Mouse (Mus musculus) G1E (cell line): ENCODE data around the gene Atf5. TPM values are rescaled to one million over a fixed set of nuclear protein-coding genes. Genes with fewer than 3 reads are reported as not detected.
A peak's percentile ranks its signal among the peaks of the same experiment; 100 is the strongest.

Source experiments
- ATAC-seq: 2 replicates; pipeline ENCODE4 v1.8.0; 2016; ENCODE audit warnings: mild to moderate bottlenecking; ENCODE audit not compliant: insufficient number of reproducible peaks, poor library complexity, low FRiP score, severe bottlenecking; ENCODE audit errors: extremely low read depth
- DNase-seq: peaks from one replicate; pipeline ENCODE4 v3.0.0; 2012; ENCODE audit warnings: low spot score
- H3K27me3 ChIP-seq: 2 replicates; pipeline ENCODE4 v1.6.1; 2012; ENCODE audit warnings: mild to moderate bottlenecking, low read length, inconsistent platforms; ENCODE audit not compliant: insufficient read depth
- H3K36me3 ChIP-seq: replicated peaks from 2 replicates; pipeline ENCODE3; 2012; ENCODE audit warnings: mild to moderate bottlenecking, inconsistent platforms
- H3K4me1 ChIP-seq: 2 replicates; pipeline ENCODE4 v1.6.1; 2012; ENCODE audit warnings: low read depth, low read length, inconsistent platforms, mixed read lengths; ENCODE audit not compliant: insufficient read depth
- H3K4me3 ChIP-seq: 2 replicates; pipeline ENCODE4 v1.5.1; 2012; ENCODE audit warnings: low read depth, mild to moderate bottlenecking, inconsistent platforms, low read length, moderate library complexity, mixed read lengths
- H3K9me3 ChIP-seq: replicated peaks from 2 replicates; pipeline ENCODE4 v1.6.1; 2012; ENCODE audit warnings: inconsistent platforms
- CTCF ChIP-seq: IDR thresholded peaks from 2 replicates; pipeline ENCODE4 v1.5.1; 2012; ENCODE audit warnings: low read depth, low read length, inconsistent platforms, mixed read lengths
- GATA1 ChIP-seq: IDR thresholded peaks from 2 replicates; pipeline ENCODE4 v1.6.1; 2012; ENCODE audit warnings: borderline replicate concordance, low read length, inconsistent platforms, mixed read lengths
- GATA2 ChIP-seq: IDR thresholded peaks from 2 replicates; pipeline ENCODE4 v1.6.1; 2012; ENCODE audit warnings: low read depth, low read length, inconsistent platforms, borderline replicate concordance
- POLR2AphosphoS5 ChIP-seq: IDR thresholded peaks from 2 replicates; pipeline ENCODE4 v1.6.1; 2012; ENCODE audit warnings: low read depth, low read length, inconsistent platforms; ENCODE audit not compliant: insufficient replicate concordance
- TAL1 ChIP-seq: conservative IDR thresholded peaks from 2 replicates; pipeline ENCODE4 v1.6.1; 2012; ENCODE audit warnings: low read depth, low read length, inconsistent platforms, mixed read lengths
- polyA plus RNA-seq: library from polyadenylated mRNA; stranded (reverse); fragments of >175 nt; gene quantifications from 2 replicates; pipeline ENCODE4 v1.2.3, GENCODE M21; 2012
- total RNA-seq, 2 experiments: library from RNA; stranded (forward) in 1 of 2; stranded (reverse) in 1 of 2; fragments of 200-1000 nt in 1 of 2; fragments of >200 nt in 1 of 2; fragmentation: Nextera tagmentation in 1 of 2; gene quantifications; 2 replicates each; pipeline ENCODE4 v1.2.3; 2014 to 2017

Gene Atf5
- total and polyA plus RNA-seq, 3 experiments: 5.2 to 282 (median 37.7) TPM

- H3K4me3 ChIP-seq: no peak overlapping the region
Observed at GRCm38 (mm10) chr7:44845006-44845405, 28.5 kb upstream of the Atf5 start.

DNA sequence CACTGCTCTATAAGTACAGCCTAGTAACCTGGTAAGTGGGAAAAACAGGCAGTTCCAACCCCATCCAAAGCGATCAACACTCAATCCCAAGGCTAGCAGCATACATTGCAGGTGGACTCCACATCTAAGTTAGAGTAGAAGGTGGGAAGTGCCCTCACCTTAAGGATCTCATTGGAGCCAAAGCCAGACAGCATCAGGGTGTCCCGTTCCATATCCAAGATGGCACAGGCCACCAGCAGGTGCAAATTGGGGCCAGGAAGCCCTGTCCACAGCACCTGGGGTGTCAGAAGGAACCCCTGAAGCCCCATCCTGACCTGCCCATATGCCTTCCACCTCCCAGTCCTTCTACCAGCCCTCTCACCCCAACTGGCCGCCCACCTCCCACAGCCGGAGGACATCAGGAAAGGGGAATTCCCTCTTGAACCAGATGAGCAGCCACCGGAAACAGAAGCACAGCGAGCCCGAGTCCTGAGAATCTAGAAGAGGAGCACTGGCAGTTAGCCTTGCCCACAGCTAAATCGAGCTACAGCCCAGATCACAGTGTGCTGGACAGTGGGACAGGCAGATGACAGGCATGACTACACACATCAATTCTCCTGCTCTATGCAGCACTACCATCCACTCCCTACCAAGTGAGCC is 25.5 kb upstream of the Atf5 start:
- peaks cover 31% of the 10 kb centered on the region for H3K4me1 ChIP-seq

More at GRCm38 (mm10) chr7:44845006-44845405, 28.5 kb upstream of the Atf5 start:
- H3K9me3 ChIP-seq: peaks cover 6% of the 10 kb centered on the region
- ATAC-seq (no peak), DNase-seq (no peak)
- H3K36me3 ChIP-seq: peaks cover 81% of the 10 kb centered on the region
- H3K4me1 ChIP-seq: peaks cover 39% of the 10 kb centered on the region
- H3K27me3 ChIP-seq: no peaks in the 10 kb centered on the region
- TF ChIP-seq CTCF (no peak), POLR2AphosphoS5 (no peak), GATA2 (no peak), TAL1 (no peak)

GRCm38 (mm10) chr7:44840426-44840825 is 24.0 kb upstream of the Atf5 start:
- no peak for DNase-seq
- Histone ChIP-seq H3K27me3 (no peaks in the 10 kb centered on the region), H3K4me3 (no peak overlapping the region), H3K36me3 (peaks cover 100% of the 10 kb centered on the region), H3K9me3 (peaks cover 14% of the 10 kb centered on the region), H3K4me1 (peaks cover 37% of the 10 kb centered on the region)
- ATAC-seq: no peak
- TF ChIP-seq CTCF (no peak), TAL1 (no peak), GATA2 (no peak), POLR2AphosphoS5 (no peak), GATA1 (no peak)

More for the DNA sequence above, 25.5 kb upstream of the Atf5 start:
- Histone ChIP-seq H3K27me3 (no peaks in the 10 kb centered on the region), H3K4me3 (no peak overlapping the region), H3K9me3 (peaks cover 14% of the 10 kb centered on the region), H3K36me3 (peaks cover 100% of the 10 kb centered on the region)
- DNase-seq (no peak), ATAC-seq (no peak)
- TF ChIP-seq GATA1 (no peak), POLR2AphosphoS5 (no peak; the same call in 1 of the 2 replicates), CTCF (no peak), TAL1 (no peak), GATA2 (no peak)

DNA sequence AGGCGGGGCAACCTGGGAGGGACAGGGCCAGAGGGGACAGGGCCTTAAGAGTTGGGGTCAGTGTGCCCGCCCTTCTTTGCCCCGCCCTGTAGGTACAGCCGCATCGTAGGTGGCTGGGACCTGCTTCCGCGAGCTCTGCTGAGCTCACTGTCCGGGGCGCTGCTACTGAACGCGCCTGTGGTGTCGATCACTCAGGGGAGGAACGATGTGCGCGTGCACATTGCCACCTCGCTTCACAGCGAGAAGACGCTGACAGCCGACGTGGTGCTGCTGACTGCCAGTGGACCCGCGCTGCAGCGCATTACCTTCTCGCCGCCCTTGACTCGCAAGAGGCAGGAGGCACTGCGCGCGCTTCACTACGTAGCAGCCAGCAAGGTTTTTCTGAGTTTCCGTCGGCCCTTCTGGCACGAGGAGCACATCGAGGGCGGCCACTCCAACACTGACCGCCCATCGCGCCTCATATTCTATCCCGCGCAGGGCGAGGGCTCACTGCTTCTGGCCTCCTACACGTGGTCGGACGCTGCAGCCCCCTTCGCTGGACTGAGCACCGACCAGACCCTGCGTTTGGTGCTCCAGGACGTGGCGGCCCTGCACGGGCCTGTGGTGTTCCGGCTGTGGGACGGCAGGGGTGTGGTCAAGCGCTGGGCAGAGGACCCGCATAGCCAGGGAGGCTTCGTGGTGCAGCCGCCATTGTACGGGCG is 23.2 kb upstream of the Atf5 start:
- H3K27me3 ChIP-seq: no peaks in the 10 kb centered on the region
- H3K4me3 ChIP-seq: peak overlapping the region; percentile 31; the same call in 1 of the 2 replicates
- peaks cover 14% of the 10 kb centered on the region for H3K9me3 ChIP-seq
- H3K36me3 ChIP-seq: peaks cover 100% of the 10 kb centered on the region
- H3K4me1 ChIP-seq: peaks cover 38% of the 10 kb centered on the region
- DNase-seq (no peak), ATAC-seq (no peak)
- no peak for TF ChIP-seq GATA1
- TF ChIP-seq POLR2AphosphoS5: no peak
- no peak for TF ChIP-seq GATA2
- no peak for TF ChIP-seq TAL1
- TF ChIP-seq CTCF: no peak

- ATAC-seq: no peak
- H3K9me3 ChIP-seq: peaks cover 14% of the 10 kb centered on the region
- H3K27me3 ChIP-seq: no peaks in the 10 kb centered on the region
- peaks cover 38% of the 10 kb centered on the region for H3K4me1 ChIP-seq
- DNase-seq: no peak
- TF ChIP-seq TAL1 (no peak), GATA2 (no peak)
- no peak overlapping the region; the same call in 1 of the 2 replicates for H3K4me3 ChIP-seq
- H3K36me3 ChIP-seq: peaks cover 100% of the 10 kb centered on the region
Observed at GRCm38 (mm10) chr7:44839171-44839490, 22.7 kb upstream of the Atf5 start.

DNA sequence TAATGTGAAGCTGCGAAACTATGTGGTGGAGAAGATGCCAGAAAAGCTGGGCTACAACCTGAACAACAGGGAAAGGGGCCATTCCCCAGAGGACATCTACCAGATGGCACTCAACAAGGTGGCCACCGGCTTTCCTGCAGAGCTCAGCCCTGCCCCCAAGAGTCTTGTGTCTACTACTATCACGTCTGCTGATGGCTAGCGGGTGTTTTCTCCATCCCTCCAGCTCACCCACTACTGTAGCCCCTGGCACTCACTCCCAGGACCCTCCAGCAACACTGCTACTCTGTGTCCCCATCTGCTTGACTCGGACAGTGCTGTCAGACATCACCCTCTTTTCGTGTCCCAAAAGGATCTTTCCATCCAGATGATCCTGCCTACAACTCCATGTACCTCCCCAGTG is 21.6 kb upstream of the Atf5 start:
- H3K36me3 ChIP-seq: peaks cover 97% of the 10 kb centered on the region
- no peaks in the 10 kb centered on the region for H3K27me3 ChIP-seq
- no peak overlapping the region for H3K4me3 ChIP-seq
- no peak for ATAC-seq
- TF ChIP-seq POLR2AphosphoS5: no peak
- no peak for TF ChIP-seq GATA2
- no peak for TF ChIP-seq TAL1
- TF ChIP-seq CTCF: no peak
- no peak for TF ChIP-seq GATA1
- peaks cover 33% of the 10 kb centered on the region for H3K4me1 ChIP-seq
- H3K9me3 ChIP-seq: peaks cover 14% of the 10 kb centered on the region
- DNase-seq: no peak
